Mouse (Mus musculus) CH12.LX (cell line): Measurements from ENCODE around the gene Gm10944. TPM values are rescaled to one million over a fixed set of nuclear protein-coding genes. Genes with fewer than 3 reads are reported as not detected.
A peak's percentile ranks its signal among the peaks of the same experiment; 100 is the strongest.

Experiments used
- DNase-seq: peaks from one replicate; pipeline ENCODE4 v3.0.0-alpha.2; 2013; ENCODE audit errors: extremely low read depth
- H3K27ac ChIP-seq: 2 replicates; pipeline ENCODE4 v1.5.1; 2012; ENCODE audit warnings: low read depth, mild to moderate bottlenecking, control low read depth, moderate library complexity; ENCODE audit not compliant: insufficient read depth
- H3K27me3 ChIP-seq: replicated peaks from 2 replicates; pipeline ENCODE3; 2012; ENCODE audit warnings: inconsistent platforms
- H3K36me3 ChIP-seq, 2 experiments: replicated peaks in 1 of 2; 2 replicates each; pipeline versions ENCODE3 to v1.6.1; 2012; ENCODE audit warnings: inconsistent platforms in 1 of 2, low read length in 1 of 2, mild to moderate bottlenecking in 1 of 2, mixed read lengths in 1 of 2, moderate library complexity in 1 of 2; ENCODE audit not compliant: control insufficient read depth in 1 of 2, insufficient read depth in 1 of 2
- H3K4me1 ChIP-seq, 2 experiments: 2 replicates each; pipeline ENCODE4 v1.6.1; 2012; ENCODE audit warnings: inconsistent platforms in 1 of 2, moderate library complexity in 1 of 2; ENCODE audit not compliant: insufficient read depth in 2 of 2, control insufficient read depth in 1 of 2
- H3K4me2 ChIP-seq: 2 replicates; pipeline ENCODE4 v1.6.1; 2012; ENCODE audit warnings: low read depth, mild to moderate bottlenecking, control low read depth; ENCODE audit not compliant: poor library complexity, insufficient read depth, severe bottlenecking
- H3K4me3 ChIP-seq, 3 experiments: fragments of 150-350 bp in 1 of 3; sonication (generic) in 1 of 3; replicated peaks in 1 of 3; 2 replicates each; pipeline versions ENCODE3 to v1.5.1; 2011 to 2012; ENCODE audit warnings: low read depth in 2 of 3, low read length in 2 of 3, mild to moderate bottlenecking in 2 of 3, moderate library complexity in 2 of 3, control low read depth in 1 of 3, improper control_type of control experiment in 1 of 3, inconsistent platforms in 1 of 3, mixed read lengths in 1 of 3; ENCODE audit not compliant: poor library complexity in 1 of 3
- H3K79me2 ChIP-seq: replicated peaks from 2 replicates; pipeline ENCODE4 v1.6.1; 2012; ENCODE audit warnings: mild to moderate bottlenecking, moderate library complexity; ENCODE audit not compliant: control insufficient read depth, poor library complexity, insufficient read depth, severe bottlenecking; ENCODE audit errors: extremely low read depth
- H3K9ac ChIP-seq: 2 replicates; pipeline ENCODE4 v1.6.1; 2012; ENCODE audit warnings: low read depth, mild to moderate bottlenecking, control low read depth, moderate library complexity; ENCODE audit not compliant: insufficient read depth
- H3K9me3 ChIP-seq: replicated peaks from 2 replicates; pipeline ENCODE3; 2012; ENCODE audit warnings: low read length, inconsistent platforms, mixed read lengths
- BHLHE40 ChIP-seq: IDR thresholded peaks from 2 replicates; pipeline ENCODE4 v1.6.1; 2011; ENCODE audit warnings: mild to moderate bottlenecking, low read depth, low read length, improper control_type of control experiment
- E2F4 ChIP-seq: IDR thresholded peaks from 2 replicates; pipeline ENCODE4 v1.6.1; 2011; ENCODE audit warnings: low read depth, low read length, improper control_type of control experiment; ENCODE audit not compliant: insufficient replicate concordance
- ELF1 ChIP-seq: IDR thresholded peaks from 2 replicates; pipeline ENCODE4 v1.6.1; 2014; ENCODE audit warnings: low read depth, mild to moderate bottlenecking, inconsistent platforms, low read length, improper control_type of control experiment
- EP300 ChIP-seq: IDR thresholded peaks from 2 replicates; pipeline ENCODE4 v1.6.1; 2011; ENCODE audit warnings: low read length, improper control_type of control experiment
- ETS1 ChIP-seq: conservative IDR thresholded peaks from 2 replicates; pipeline ENCODE4 v1.6.1; 2012; ENCODE audit warnings: low read depth, mild to moderate bottlenecking, inconsistent platforms, low read length, improper control_type of control experiment, moderate library complexity
- GABPA ChIP-seq: IDR thresholded peaks from 2 replicates; pipeline ENCODE4 v1.6.1; 2012; ENCODE audit warnings: low read depth, low read length, improper control_type of control experiment, inconsistent platforms; ENCODE audit not compliant: insufficient replicate concordance
- HCFC1 ChIP-seq: IDR thresholded peaks from 2 replicates; pipeline ENCODE4 v1.6.1; 2012; ENCODE audit warnings: low read depth, mild to moderate bottlenecking, inconsistent platforms, low read length, improper control_type of control experiment
- IRF4 ChIP-seq: IDR thresholded peaks from 2 replicates; pipeline ENCODE4 v1.6.1; 2014; ENCODE audit warnings: low read depth, mild to moderate bottlenecking, inconsistent platforms, low read length, improper control_type of control experiment
- MAFK ChIP-seq: IDR thresholded peaks from 2 replicates; pipeline ENCODE4 v1.6.1; 2011; ENCODE audit warnings: low read length, improper control_type of control experiment; ENCODE audit not compliant: insufficient replicate concordance
- MAZ ChIP-seq: IDR thresholded peaks from 2 replicates; pipeline ENCODE4 v1.6.1; 2012; ENCODE audit warnings: low read depth, mild to moderate bottlenecking, inconsistent platforms, low read length, improper control_type of control experiment, moderate library complexity
- MXI1 ChIP-seq: IDR thresholded peaks from 2 replicates; pipeline ENCODE4 v1.6.1; 2011; ENCODE audit warnings: mild to moderate bottlenecking, low read depth, low read length, improper control_type of control experiment
- NELFE ChIP-seq: IDR thresholded peaks from 2 replicates; pipeline ENCODE4 v1.6.1; 2011; ENCODE audit warnings: low read depth, low read length, improper control_type of control experiment
- PAX5 ChIP-seq: IDR thresholded peaks from 2 replicates; pipeline ENCODE4 v1.6.1; 2012; ENCODE audit warnings: low read length, inconsistent platforms, mixed read lengths
- TBP ChIP-seq: conservative IDR thresholded peaks from 2 replicates; pipeline ENCODE4 v1.6.1; 2011; ENCODE audit warnings: low read depth, low read length, improper control_type of control experiment
- TCF12 ChIP-seq: IDR thresholded peaks from 2 replicates; pipeline ENCODE4 v1.6.1; 2014; ENCODE audit warnings: low read depth, mild to moderate bottlenecking, inconsistent platforms, low read length, improper control_type of control experiment
- UBTF ChIP-seq: IDR thresholded peaks from 2 replicates; pipeline ENCODE4 v1.6.1; 2012; ENCODE audit warnings: low read depth, mild to moderate bottlenecking, inconsistent platforms, low read length, improper control_type of control experiment, moderate library complexity
- USF2 ChIP-seq: conservative IDR thresholded peaks from 2 replicates; pipeline ENCODE4 v1.6.1; 2011; ENCODE audit warnings: low read depth, low read length, improper control_type of control experiment
- ZKSCAN1 ChIP-seq: IDR thresholded peaks from 2 replicates; pipeline ENCODE4 v1.6.1; 2012; ENCODE audit warnings: low read depth, inconsistent platforms, low read length, improper control_type of control experiment, borderline replicate concordance
- ZNF384 ChIP-seq: IDR thresholded peaks from 2 replicates; pipeline ENCODE4 v1.6.1; 2012; ENCODE audit warnings: low read depth, low read length, improper control_type of control experiment, inconsistent platforms
- dilution Hi-C: fragments of 300-500 bp; cut with MboI; formaldehyde crosslinking; loops from 2 replicates; pipeline ENCODE4 v1.14.3; 2020; ENCODE audit warnings: low sequenced_read_pairs; ENCODE audit not compliant: extremely low pct_unique_long_range_greater_than_20kb, extremely low pct_ligation_motif_present
- in situ Hi-C: fragments of 300-500 bp; cut with MboI; formaldehyde crosslinking; loops from 3 replicates; pipeline ENCODE4 v1.14.3; 2019; ENCODE audit warnings: low sequenced_read_pairs, low pct_ligation_motif_present, low pct_unique_long_range_greater_than_20kb, mixed read lengths
- polyA plus RNA-seq: library from polyadenylated mRNA; unstranded; fragments of >175 nt; gene quantifications from 2 replicates; pipeline ENCODE4 v1.2.1, GENCODE M21; 2012; ENCODE audit warnings: low read depth; ENCODE audit not compliant: insufficient read length
- total RNA-seq, 2 experiments: library from RNA; depleted of rRNA; stranded (reverse); fragments of 300-350 nt in 1 of 2; fragments of >200 nt in 1 of 2; gene quantifications; 2 replicates each; pipeline ENCODE4 v1.2.3; 2012 to 2014

The Gm10944 gene
- total and polyA plus RNA-seq, 3 experiments = not detected

- no peak overlapping the region for H3K4me2 ChIP-seq
- no peak overlapping the region for H3K27ac ChIP-seq
- H3K27me3 ChIP-seq = peaks cover 38% of the 10 kb centered on the region
- peaks cover 4% of the 10 kb centered on the region for H3K9me3 ChIP-seq
- dilution Hi-C loops = no loop called here
- peaks cover 0 to 11% of the 10 kb centered on the region in 2 experiments; a peak in 1 of 4 replicates for H3K4me1 ChIP-seq
- H3K79me2 ChIP-seq = no peaks in the 10 kb centered on the region
- H3K9ac ChIP-seq = no peak overlapping the region
- in situ Hi-C loops = no loop called here
- no peak overlapping the region for H3K4me3 ChIP-seq
- TF ChIP-seq GABPA = no peak
- TF ChIP-seq UBTF = no peak
- TF ChIP-seq, all 38 proteins: peak for 0
- DNase-seq = no peak
- H3K36me3 ChIP-seq = no peaks in the 10 kb centered on the region
Observed at GRCm38 (mm10) chr10:10697497-10697896, 16.3 kb downstream of the Gm10944 start.

- Histone ChIP-seq H3K9ac (no peak overlapping the region), H3K27ac (no peak overlapping the region), H3K9me3 (peaks cover 4% of the 10 kb centered on the region), H3K36me3 (no peaks in the 10 kb centered on the region), H3K79me2 (no peaks in the 10 kb centered on the region), H3K4me3 (no peak overlapping the region), H3K4me2 (no peak overlapping the region), H3K4me1 (peaks cover 0 to 11% of the 10 kb centered on the region in 2 experiments; a peak in 1 of 4 replicates)
- dilution Hi-C loops = no loop called here
- in situ Hi-C loops = no loop called here
- 0 out of 2 replicates have a peak, but pooled peaks have one; percentile 26 for TF ChIP-seq IRF4
- TF ChIP-seq ZKSCAN1 = no peak
- no peak for TF ChIP-seq E2F4
- TF ChIP-seq BHLHE40 = 0 out of 2 replicates have a peak, but pooled peaks have one; percentile 26
- TF ChIP-seq USF2 = no peak
- peak; percentile 87; the same call in 1 of the 2 replicates for TF ChIP-seq MAFK
- TF ChIP-seq TCF12 = peak; percentile 47; the same call in 1 of the 2 replicates
- TF ChIP-seq GABPA = no peak
- no peak for TF ChIP-seq MAZ
- TF ChIP-seq EP300 = peak; percentile 62
- no peak for TF ChIP-seq PAX5
- TF ChIP-seq, all 38 proteins: peak for 5
- H3K27me3 ChIP-seq = peaks cover 37% of the 10 kb centered on the region
- DNase-seq = peak; percentile 68
Observed at GRCm38 (mm10) chr10:10700903-10701302, 19.8 kb downstream of the Gm10944 start.

- in situ Hi-C loops = no loop called here
- TF ChIP-seq NELFE = no peak
- no peak for TF ChIP-seq IRF4
- TF ChIP-seq ZNF384 = no peak
- no peak for TF ChIP-seq BHLHE40
- TF ChIP-seq ELF1 = no peak
- TF ChIP-seq MXI1 = no peak
- TF ChIP-seq TBP = no peak
- no peak for TF ChIP-seq UBTF
- TF ChIP-seq HCFC1 = no peak
- TF ChIP-seq ETS1 = no peak
- TF ChIP-seq MAFK = no peak
- no peak for TF ChIP-seq ZKSCAN1
- TF ChIP-seq, all 38 proteins: peak for 0
- DNase-seq = no peak
- H3K9me3 ChIP-seq = peaks cover 4% of the 10 kb centered on the region
- no peaks in the 10 kb centered on the region for H3K79me2 ChIP-seq
- H3K9ac ChIP-seq = no peak overlapping the region
- no peaks in the 10 kb centered on the region for H3K36me3 ChIP-seq
- H3K27ac ChIP-seq = no peak overlapping the region
- no peak overlapping the region for H3K4me2 ChIP-seq
- no peak overlapping the region for H3K4me3 ChIP-seq
- H3K4me1 ChIP-seq = peaks cover 0 to 11% of the 10 kb centered on the region in 2 experiments; a peak in 1 of 4 replicates
- H3K27me3 ChIP-seq = peaks cover 37% of the 10 kb centered on the region
- dilution Hi-C loops = no loop called here
Observed at GRCm38 (mm10) chr10:10701326-10701725, 20.2 kb downstream of the Gm10944 start.
